Mouse (Mus musculus) layer of hippocampus, adult 2 months (tissue): Measurements from ENCODE around the gene Ncam1. TPM values are rescaled to one million over a fixed set of nuclear protein-coding genes. Genes with fewer than 3 reads are reported as not detected.
A peak's percentile ranks its signal among the peaks of the same experiment; 100 is the strongest.

Experiments
- DNase-seq, 2 experiments: peaks; one replicate each; pipeline ENCODE4 v3.0.0; 2022; ENCODE audit warnings: low spot score in 2 of 2
- H3K27ac ChIP-seq: fragments of 200-600 bp; 2 replicates; pipeline ENCODE4 v1.8.1; 2022
- H3K4me3 ChIP-seq: fragments of 200-600 bp; 2 replicates; pipeline ENCODE4 v1.8.1; 2022; ENCODE audit warnings: mild to moderate bottlenecking
- CTCF ChIP-seq: fragments of 200-600 bp; conservative IDR thresholded peaks from 2 replicates; pipeline ENCODE4 v1.8.1; 2022; ENCODE audit warnings: antibody characterized with exemption, mild to moderate bottlenecking, moderate library complexity
- total RNA-seq, 2 experiments: library from RNA; stranded (reverse); gene quantifications; 2 replicates each; pipeline ENCODE4 v1.2.3; 2021

The Ncam1 gene
- total RNA-seq, 2 experiments from 2014 or later, result 303 to 307 TPM

DNA sequence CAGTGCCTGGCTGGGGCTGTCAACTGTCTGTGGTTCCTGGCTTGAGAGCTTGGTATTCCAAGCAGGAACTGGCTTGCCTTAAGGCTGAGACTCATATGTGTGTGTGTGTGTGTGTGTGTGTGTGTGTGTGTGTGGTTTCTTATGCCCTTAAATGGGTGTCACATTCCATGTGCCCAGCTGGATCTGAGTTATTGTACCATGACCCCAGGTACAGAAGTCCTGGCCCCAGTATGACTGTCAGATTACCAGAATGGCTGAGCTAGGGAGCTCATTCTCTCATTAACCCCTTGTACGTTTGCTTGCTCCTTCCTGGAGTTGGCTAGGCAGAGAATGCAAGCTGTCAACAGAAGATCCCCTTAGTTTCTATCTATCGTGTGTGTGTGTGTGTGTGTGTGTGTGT, 284.4 kb downstream of the Ncam1 start:
- Histone ChIP-seq H3K4me3 (no peak overlapping the region), H3K27ac (no peak overlapping the region)
- DNase-seq, result no peak
- TF ChIP-seq CTCF, result no peak

DNA sequence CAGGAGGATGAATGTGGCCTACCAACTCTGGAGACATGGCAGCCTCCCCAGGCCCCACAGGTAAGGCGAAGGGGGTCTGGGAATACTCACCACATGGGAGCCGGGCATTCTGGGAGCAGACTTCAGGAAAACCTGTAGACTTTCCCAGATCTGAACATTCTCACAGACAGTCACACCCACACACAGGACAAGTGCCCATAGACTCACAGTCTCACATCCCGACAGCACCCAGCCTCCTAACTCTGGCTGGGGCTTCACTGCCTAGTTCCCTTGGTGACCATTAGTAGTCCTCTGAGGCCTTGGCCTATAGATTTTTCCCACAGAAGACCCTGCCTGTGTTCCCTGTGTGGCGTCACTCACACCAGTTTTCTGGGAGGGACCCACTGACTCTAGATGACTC, 288.1 kb downstream of the Ncam1 start:
- no peak overlapping the region for H3K4me3 ChIP-seq
- no peak overlapping the region for H3K27ac ChIP-seq
- TF ChIP-seq CTCF, result no peak
- no peak for DNase-seq

DNA sequence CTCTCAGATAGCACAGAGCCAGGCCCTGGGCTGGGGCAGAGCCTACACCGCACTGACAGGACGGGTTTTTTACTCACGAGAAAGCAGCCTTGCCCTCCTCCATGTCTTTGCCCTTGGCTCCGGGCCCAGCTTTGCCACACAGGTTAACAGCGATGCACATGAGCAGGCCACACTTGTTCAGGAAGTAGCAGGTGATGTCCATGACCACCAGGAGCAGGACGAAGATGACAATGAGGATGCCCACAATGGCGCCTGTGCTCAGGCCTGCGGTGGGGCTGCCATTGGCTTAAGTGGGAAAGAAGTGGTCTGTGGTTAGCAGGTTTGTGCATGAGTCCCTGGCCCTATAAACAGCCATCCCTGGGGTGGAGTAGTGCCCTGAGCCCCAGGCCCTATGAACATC, 289.1 kb downstream of the Ncam1 start:
- no peak for DNase-seq
- Histone ChIP-seq H3K27ac (peak overlapping the region; percentile 23; the same call in 1 of the 2 replicates), H3K4me3 (no peak overlapping the region)
- no peak for TF ChIP-seq CTCF

DNA sequence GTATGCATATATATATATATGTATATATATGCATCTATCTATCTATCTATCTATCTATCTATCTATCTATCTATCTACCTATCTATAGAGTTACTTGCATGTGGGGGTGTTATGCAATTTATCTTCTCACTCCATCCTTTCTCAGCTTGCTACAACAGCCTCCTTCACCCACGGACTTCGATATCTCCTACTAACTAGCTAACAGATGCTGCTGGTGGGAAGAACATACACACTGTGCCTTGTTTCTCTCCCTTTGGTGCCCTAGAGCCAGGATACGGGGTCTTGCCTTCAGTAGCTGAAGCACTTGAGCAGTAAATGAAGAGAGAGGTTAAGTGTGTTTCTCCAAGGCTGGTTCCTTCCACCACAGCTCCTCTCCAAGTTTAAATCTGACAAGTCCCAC, 289.6 kb downstream of the Ncam1 start:
- Histone ChIP-seq H3K4me3 (no peak overlapping the region), H3K27ac (peak overlapping the region; percentile 23; the same call in 1 of the 2 replicates)
- no peak for DNase-seq
- no peak for TF ChIP-seq CTCF

DNA sequence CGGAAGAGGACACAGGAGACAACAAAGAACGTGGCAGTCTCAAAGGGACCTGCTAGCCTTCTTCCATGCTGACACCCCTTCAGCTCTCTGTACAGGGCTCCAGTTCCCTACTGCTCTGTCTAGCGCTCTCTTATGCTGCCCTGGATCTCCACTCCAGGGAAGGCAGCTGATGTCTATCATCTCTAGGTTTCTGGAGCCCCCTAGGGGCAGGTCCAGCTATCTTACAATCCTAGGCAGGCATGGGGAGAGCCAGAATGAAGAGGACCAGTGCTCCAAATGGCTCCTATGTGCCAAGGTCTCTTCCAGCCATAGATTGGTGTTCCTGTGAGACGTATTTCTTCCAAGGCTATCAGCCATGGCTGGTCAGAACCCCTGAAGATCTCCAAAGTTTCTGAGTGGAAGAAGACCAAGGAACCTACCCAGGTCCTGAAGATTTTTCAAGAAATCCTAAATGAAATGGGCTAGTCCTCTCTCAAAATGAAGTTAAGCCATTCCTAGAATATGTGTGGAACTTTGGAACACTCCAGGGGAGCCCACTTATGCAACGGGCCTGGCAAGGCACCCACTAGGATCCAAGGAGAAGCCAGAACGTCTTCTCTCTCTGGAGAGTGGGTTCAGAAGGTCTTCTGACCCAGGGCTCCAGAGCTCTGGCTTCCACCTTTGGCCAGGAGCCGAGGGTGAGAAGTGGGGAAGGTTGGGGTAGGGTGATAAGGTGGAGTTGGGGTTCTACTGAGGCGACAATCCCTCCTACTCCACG, 290.7 kb downstream of the Ncam1 start:
- DNase-seq, result no peak

DNA sequence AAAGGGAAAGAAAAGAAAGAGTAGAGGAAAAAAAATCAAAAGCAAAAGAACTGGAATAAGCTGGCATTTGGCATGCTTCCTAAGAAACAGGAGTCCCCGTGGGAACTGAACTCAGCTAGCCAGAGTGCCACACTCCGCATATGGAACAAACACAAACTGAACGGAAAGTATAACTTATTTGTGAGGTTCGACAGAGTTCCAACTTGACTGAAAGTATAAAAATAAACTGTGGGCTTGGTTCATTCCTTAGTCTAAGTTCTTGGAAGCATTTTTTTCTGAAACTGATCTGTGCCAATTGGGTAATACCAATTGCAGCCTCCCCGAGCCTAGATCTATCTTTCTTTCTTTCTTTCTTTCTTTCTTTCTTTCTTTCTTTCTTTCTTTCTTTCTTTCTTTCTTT, 294.1 kb downstream of the Ncam1 start:
- DNase-seq, result no peak
- Histone ChIP-seq H3K27ac (peak overlapping the region; percentile 65; the same call in 1 of the 2 replicates), H3K4me3 (no peak overlapping the region)
- no peak for TF ChIP-seq CTCF

More for the DNA sequence above, 290.7 kb downstream of the Ncam1 start:
- 0 out of 2 replicates have a peak overlapping the region, but pooled peaks have one; percentile 18 for H3K27ac ChIP-seq
- TF ChIP-seq CTCF, result peak; percentile 70
- no peak overlapping the region for H3K4me3 ChIP-seq

DNA sequence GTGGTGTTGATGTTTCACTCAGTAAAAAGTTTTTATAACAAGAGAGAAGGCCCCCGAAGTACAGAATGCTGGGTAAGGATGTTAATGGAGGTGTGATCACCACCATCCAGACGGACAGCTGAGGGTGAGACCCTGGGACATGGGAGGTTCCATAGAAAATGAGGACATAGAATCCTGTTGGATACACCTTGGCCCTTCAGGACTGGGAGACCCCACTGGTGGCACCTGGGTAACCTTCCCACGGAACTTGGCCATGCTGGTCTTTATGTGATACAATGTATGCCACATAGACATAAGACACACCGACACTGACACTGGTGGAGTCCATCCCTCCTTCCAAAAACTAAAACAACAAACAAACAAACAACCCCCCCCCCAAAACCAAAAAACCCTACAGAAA, 296.5 kb downstream of the Ncam1 start:
- no peak for DNase-seq
- TF ChIP-seq CTCF, result no peak
- H3K27ac ChIP-seq, result no peak overlapping the region
- H3K4me3 ChIP-seq, result no peak overlapping the region

DNA sequence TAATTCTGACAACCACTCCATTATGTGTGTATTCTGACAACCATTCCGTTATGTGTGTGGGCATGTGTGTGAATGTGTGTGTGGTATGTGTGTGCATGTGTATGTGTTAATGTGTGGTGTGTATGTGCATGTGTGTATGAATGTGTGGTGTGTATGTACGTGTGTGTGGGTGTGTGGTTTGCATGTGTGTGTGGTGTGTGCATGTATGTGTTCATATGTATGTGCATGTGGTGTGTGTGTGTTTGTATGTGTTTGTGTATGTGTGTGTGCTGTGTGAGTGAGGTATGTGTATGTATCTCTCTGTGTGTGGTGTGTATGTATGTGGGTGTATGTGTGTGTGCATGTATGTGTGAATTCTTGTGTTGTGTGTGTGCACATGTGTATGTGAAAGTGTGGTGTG, 298.8 kb downstream of the Ncam1 start:
- Histone ChIP-seq H3K4me3 (no peak overlapping the region), H3K27ac (no peak overlapping the region)
- DNase-seq, result no peak
- no peak for TF ChIP-seq CTCF

DNA sequence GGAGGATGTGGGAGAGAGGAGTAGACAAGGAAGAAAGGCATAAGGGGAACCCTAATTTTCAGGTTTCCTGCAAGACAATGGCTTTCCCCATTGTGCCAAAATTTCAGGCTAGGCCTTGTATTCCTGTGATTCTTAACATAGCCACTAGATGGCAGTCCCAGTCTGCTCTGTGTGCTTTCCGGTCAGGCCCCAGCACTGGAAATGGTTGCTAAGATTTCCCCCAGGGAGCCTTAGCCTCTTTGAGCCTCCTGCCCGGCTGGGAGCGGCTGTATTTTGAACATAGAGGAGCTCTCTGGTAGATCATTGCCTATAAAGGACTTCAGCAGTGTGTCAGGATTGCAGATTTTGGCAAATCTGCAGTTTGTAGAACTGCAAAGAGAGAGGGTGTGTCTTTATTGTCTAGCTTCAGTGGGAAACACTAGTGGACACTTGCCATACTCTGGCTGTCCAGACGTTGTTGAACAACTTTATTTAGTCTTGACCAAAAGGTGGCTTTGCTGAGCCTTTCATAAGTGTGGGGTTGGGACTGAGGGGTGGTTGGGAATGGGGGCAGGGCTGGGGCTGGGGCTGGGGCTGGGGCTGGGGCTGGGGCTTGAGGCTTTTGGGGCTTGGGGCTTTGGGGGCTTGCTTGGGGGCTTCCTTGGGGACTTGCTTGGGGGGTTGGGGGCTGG, 304.6 kb downstream of the Ncam1 start:
- DNase-seq, result peak; percentile 55 to 82
- Histone ChIP-seq H3K4me3 (no peak overlapping the region), H3K27ac (no peak overlapping the region)
- TF ChIP-seq CTCF, result peak; percentile 99

DNA sequence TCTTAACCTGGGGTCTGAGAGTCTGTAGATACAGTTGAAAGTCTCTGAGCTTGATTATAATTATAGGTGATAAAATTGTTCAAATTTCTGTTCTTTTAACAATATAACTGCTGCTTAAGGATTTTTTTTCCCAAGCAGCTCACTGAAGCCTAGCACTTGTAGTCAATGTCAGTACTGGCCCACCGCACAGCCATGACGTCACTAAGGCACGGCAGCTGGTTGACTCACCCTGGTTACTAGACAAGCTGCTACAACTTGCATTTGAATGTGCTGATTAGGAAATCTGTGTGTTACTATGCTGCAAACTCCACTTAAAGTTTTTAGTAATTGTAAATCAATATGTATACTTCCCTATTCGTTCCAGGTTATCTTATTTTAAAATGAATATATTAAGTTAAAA, 308.1 kb downstream of the Ncam1 start:
- peak in 1 of 2 experiments; percentile 48 for DNase-seq
- TF ChIP-seq CTCF, result no peak
- Histone ChIP-seq H3K4me3 (no peak overlapping the region), H3K27ac (no peak overlapping the region)

DNA sequence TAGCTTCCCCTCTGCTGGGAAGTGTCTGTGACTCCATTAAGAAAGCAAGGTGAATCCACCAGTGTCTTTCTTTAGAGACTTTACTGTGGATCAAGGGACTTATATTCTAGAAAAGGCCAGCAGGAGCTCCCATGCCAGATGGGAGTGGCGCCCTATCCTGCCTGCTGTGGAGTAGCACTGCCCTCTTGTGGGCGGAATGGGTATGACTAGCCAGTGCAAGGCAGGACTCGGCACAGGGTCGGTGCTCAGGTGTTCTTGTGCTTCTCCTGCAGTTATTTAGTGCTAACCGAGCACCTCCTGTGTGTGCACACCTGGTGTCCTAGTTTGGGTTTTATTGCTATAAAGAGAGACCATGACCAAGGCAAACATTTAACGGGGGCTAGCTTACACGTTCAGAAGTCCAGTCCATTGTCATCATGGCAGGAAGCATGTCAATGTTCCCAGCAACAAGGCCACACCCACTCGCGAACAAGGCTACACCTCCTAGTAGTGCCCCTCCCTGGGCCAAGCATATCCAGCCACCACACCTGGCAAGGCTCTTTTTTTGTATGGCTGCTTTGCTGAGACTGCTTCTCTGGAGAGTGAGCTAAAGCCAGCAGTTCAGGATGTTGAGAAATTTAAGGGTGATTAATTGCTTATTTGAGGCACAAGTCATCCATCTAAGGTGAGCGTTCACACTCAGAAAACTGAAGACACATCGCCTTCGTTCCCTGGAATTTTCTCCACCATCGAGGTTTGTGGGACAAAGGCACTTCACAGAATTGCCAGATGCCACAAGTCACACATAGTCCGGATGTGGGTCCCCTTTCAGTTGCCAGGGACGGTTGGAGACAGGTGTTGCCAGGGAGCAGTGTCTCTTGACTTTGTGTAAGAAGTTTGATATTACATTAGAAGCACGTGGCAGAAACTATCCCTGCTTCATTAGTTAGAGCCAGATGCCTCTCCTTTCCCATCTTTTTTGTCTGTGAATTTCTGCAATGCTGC, 309.5 kb downstream of the Ncam1 start:
- TF ChIP-seq CTCF, result peak; percentile 99
- Histone ChIP-seq H3K4me3 (peak overlapping the region; percentile 8; the same call in 1 of the 2 replicates), H3K27ac (no peak overlapping the region)
- peak; percentile 75 to 93 for DNase-seq

DNA sequence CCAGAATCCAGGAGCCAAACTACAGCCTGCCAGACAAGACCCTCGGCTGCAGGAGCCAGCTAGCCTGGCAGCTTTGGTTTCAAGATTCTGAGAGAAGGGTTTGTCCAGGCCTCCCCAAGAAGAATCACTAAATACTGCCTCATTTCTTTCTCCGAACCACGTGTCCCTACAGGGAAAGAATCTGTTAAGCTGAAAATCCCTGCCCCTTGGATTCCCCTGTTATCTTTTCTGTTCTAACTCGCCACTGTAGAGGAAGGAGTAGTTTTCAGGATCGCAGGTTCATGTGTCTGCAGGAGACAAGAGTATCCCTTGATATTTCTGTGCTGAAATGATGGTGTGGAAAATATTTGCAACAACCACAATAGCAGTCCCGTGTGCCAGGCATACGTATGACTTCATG, 310.5 kb downstream of the Ncam1 start:
- no peak overlapping the region for H3K27ac ChIP-seq

DNA sequence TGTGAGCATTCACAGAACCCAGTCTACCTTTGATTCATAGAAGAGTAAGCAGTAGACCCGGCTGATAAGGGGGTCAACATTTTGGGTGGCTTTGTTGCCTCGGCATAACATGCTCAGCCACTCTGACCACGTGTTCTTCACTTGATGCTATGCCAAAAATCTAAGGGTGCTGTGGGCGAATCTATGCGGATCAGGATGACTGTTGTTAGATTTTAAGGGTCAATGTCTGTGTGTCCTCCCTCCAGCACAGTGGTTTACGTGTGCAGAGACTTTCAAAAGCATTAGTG, 311.1 kb downstream of the Ncam1 start:
- DNase-seq, result no peak
- TF ChIP-seq CTCF, result no peak
- no peak overlapping the region for H3K4me3 ChIP-seq
- H3K27ac ChIP-seq, result no peak overlapping the region

More for the DNA sequence above, 310.5 kb downstream of the Ncam1 start:
- no peak for TF ChIP-seq CTCF
- H3K4me3 ChIP-seq, result no peak overlapping the region
- DNase-seq, result no peak
